Comparison of ENCODE assay signal across 19 mouse cellular contexts in the genomic region with DNA sequence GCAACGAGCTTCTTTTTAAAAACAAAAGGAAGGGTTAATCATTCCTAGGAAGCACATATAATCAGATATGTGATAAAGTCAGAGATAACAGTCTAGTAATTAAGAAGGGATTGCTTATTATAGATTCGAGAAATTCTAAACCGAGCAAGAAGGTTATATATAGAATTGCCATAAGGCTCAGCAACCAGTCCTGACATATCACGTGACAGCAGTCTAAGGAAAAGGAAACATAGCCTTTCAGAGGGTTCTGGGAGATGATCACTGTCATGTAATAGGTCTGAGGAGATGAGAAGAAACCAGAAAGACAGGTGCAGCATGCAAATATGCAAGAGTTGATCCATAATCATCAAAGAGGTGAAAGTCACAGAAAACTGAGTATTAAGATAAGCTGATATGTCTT.
"Had no signal": no experiment of that assay in that cellular context is flagged by ENCODE, and none has a peak within 500 bp of the region (broad histone marks: within the 10 kb centered on the region; RNA-seq: fewer than 3 reads in every experiment).

No protein-coding gene starts in this region.

- H3K9ac ChIP-seq: liver, embryonic 13.5 days; neural tube, embryonic 12.5 days; neural tube, embryonic 15.5 days had no signal

- H3K4me2 ChIP-seq: liver, embryonic 13.5 days; midbrain, embryonic 11.5 days; neural tube, embryonic 12.5 days; neural tube, embryonic 15.5 days had no signal

- H3K4me1 ChIP-seq: neural tube, embryonic 12.5 days; neural tube, embryonic 15.5 days had no signal

- H3K9me3 ChIP-seq: liver, embryonic 13.5 days; neural tube, embryonic 12.5 days; neural tube, embryonic 15.5 days had no signal

- H3K27me3 ChIP-seq: liver, embryonic 13.5 days; neural tube, embryonic 12.5 days; neural tube, embryonic 15.5 days had no signal

- H3K4me3 ChIP-seq: layer of hippocampus, adult 2 months; left cerebral cortex, adult 2 months; liver, embryonic 13.5 days; neural tube, embryonic 12.5 days; neural tube, embryonic 15.5 days had no signal

- DNase-seq: kidney, adult 9 months; kidney, postnatal 25 days; layer of hippocampus, adult 9-11 months; liver, embryonic 13.5 days; lung, adult 2 months; lung, postnatal 14 days; lung, postnatal 4 days; midbrain, embryonic 14.5 days; right cerebral cortex, adult 18-20 months; right cerebral cortex, postnatal 4 days; spleen, adult 18-20 months; thymus, adult 18-20 months; thymus, postnatal 36 days had no signal

- H3K36me3 ChIP-seq: liver, embryonic 13.5 days; neural tube, embryonic 12.5 days; neural tube, embryonic 15.5 days had no signal

- H3K27ac ChIP-seq: kidney, postnatal 0 days; layer of hippocampus, adult 2 months; left cerebral cortex, adult 2 months; liver, embryonic 13.5 days; neural tube, embryonic 12.5 days; neural tube, embryonic 15.5 days had no signal
